9 mouse cellular contexts compared by ENCODE assay signal in genomic region chr8:79612965-79613364, GRCm38 (mm10). TPM values are rescaled to one million over a fixed set of nuclear protein-coding genes. Genes with fewer than 3 reads are reported as not detected.
A peak's percentile ranks its signal among the peaks of the same experiment; 100 is the strongest.
DNase-seq lines count a peak whose midpoint lies in the region; ATAC-seq and TF ChIP-seq lines count a peak whose summit lies in the region.
"Had no signal": no experiment of that assay in that cellular context is flagged by ENCODE, and none has a peak within 500 bp of the region (broad histone marks: within the 10 kb centered on the region; RNA-seq: fewer than 3 reads in every experiment).

No protein-coding gene starts in this region.

- no peak overlapping the region for H3K4me2 ChIP-seq in midbrain, embryonic 14.5 days (ENCODE audit: low read length)
- no peak overlapping the region for H3K4me2 ChIP-seq in midbrain, postnatal 0 days (ENCODE audit: low read depth, low read length, poor library complexity, severe bottlenecking)
- no peak overlapping the region for H3K4me2 ChIP-seq in heart, embryonic 11.5 days
- H3K4me2 ChIP-seq: limb, embryonic 12.5 days had no signal

- no peaks in the 10 kb centered on the region for H3K27me3 ChIP-seq in midbrain, embryonic 14.5 days (ENCODE audit: control insufficient read depth, insufficient read depth, low read length)
- H3K27me3 ChIP-seq in midbrain, postnatal 0 days (ENCODE audit: insufficient read depth, low read length) = no peaks in the 10 kb centered on the region
- no peaks in the 10 kb centered on the region for H3K27me3 ChIP-seq in heart, embryonic 11.5 days (ENCODE audit: control insufficient read depth, insufficient read depth, low read length)
- H3K27me3 ChIP-seq: limb, embryonic 12.5 days had no signal

- TF ChIP-seq CTCF in midbrain, postnatal 0 days (IDR thresholded peaks at IDR 0.05) = no peak

- H3K9ac ChIP-seq in midbrain, embryonic 14.5 days (replicated peaks; ENCODE audit: low read length) = no peak overlapping the region
- H3K9ac ChIP-seq in midbrain, postnatal 0 days (replicated peaks; ENCODE audit: low read length, poor library complexity, severe bottlenecking) = no peak overlapping the region
- no peak overlapping the region for H3K9ac ChIP-seq in heart, embryonic 11.5 days (ENCODE audit: low read depth, low read length)
- H3K9ac ChIP-seq: limb, embryonic 12.5 days had no signal

- 31% methylated on average over 5 of the region's 5 CpGs for WGBS in midbrain, embryonic 14.5 days
- WGBS in midbrain, postnatal 0 days = 31% methylated on average over 5 of the region's 5 CpGs
- 21% methylated on average over 5 of the region's 5 CpGs for WGBS in heart, embryonic 11.5 days (ENCODE audit: insufficient replicate concordance)
- WGBS in macrophage (ENCODE audit: missing documents) = 6% methylated on average over 5 of the region's 5 CpGs

- no peaks in the 10 kb centered on the region for H3K4me1 ChIP-seq in midbrain, embryonic 14.5 days (ENCODE audit: control insufficient read depth, insufficient read depth, low read length)
- H3K4me1 ChIP-seq in midbrain, postnatal 0 days (ENCODE audit: insufficient read depth, low read length) = no peaks in the 10 kb centered on the region
- 0 out of 2 replicates have a peak, but pooled peaks cover 8% of the 10 kb centered on the region for H3K4me1 ChIP-seq in heart, embryonic 11.5 days (ENCODE audit: control insufficient read depth, insufficient read depth, low read length)
- H3K4me1 ChIP-seq: hindbrain, embryonic 10.5 days; limb, embryonic 12.5 days had no signal

- H3K36me3 ChIP-seq in midbrain, embryonic 14.5 days (ENCODE audit: control insufficient read depth, insufficient read depth, low read length) = no peaks in the 10 kb centered on the region
- no peaks in the 10 kb centered on the region for H3K36me3 ChIP-seq in midbrain, postnatal 0 days (ENCODE audit: insufficient read depth, low read length)
- H3K36me3 ChIP-seq in heart, embryonic 11.5 days (ENCODE audit: control insufficient read depth, insufficient read depth, low read length) = no peaks in the 10 kb centered on the region
- H3K36me3 ChIP-seq in macrophage (ENCODE audit: inconsistent target) = no peaks in the 10 kb centered on the region
- H3K36me3 ChIP-seq: hindbrain, embryonic 10.5 days; limb, embryonic 12.5 days had no signal

- H3K79me2 ChIP-seq in macrophage (ENCODE audit: inconsistent target) = no peaks in the 10 kb centered on the region

- no peak for ATAC-seq in midbrain, embryonic 14.5 days (ENCODE audit: low FRiP score, low TSS enrichment)
- ATAC-seq in midbrain, postnatal 0 days (ENCODE audit: low FRiP score) = no peak
- peak; percentile 52; the same call in 1 of the 2 replicates for ATAC-seq in heart, embryonic 11.5 days (replicated peaks; ENCODE audit: insufficient number of reproducible peaks, low FRiP score, low TSS enrichment)

- no peaks in the 10 kb centered on the region for H3K9me3 ChIP-seq in midbrain, embryonic 14.5 days (ENCODE audit: control insufficient read depth, low read length)
- H3K9me3 ChIP-seq in midbrain, postnatal 0 days (ENCODE audit: low read length) = no peaks in the 10 kb centered on the region
- no peaks in the 10 kb centered on the region for H3K9me3 ChIP-seq in heart, embryonic 11.5 days (replicated peaks; ENCODE audit: control insufficient read depth, low read length)
- H3K9me3 ChIP-seq: hindbrain, embryonic 10.5 days; limb, embryonic 12.5 days had no signal

- H3K4me3 ChIP-seq in midbrain, embryonic 14.5 days (replicated peaks; ENCODE audit: low read depth, low read length) = no peak overlapping the region
- no peak overlapping the region for H3K4me3 ChIP-seq in midbrain, postnatal 0 days (ENCODE audit: low read depth, low read length)
- no peak overlapping the region for H3K4me3 ChIP-seq in heart, embryonic 11.5 days (ENCODE audit: low read depth, low read length)
- no peak overlapping the region for H3K4me3 ChIP-seq in macrophage (ENCODE audit: inconsistent target)
- H3K4me3 ChIP-seq: hindbrain, embryonic 10.5 days; limb, embryonic 12.5 days had no signal

- DNase-seq in midbrain, embryonic 14.5 days = peak; percentile 12
- DNase-seq in midbrain, postnatal 0 days (ENCODE audit: low spot score) = no peak
- no peak for DNase-seq in adrenal gland, postnatal 25 days
- no peak for DNase-seq in cerebellum, adult 9-11 months
- no peak for DNase-seq in ovary, postnatal 14 days (ENCODE audit: low spot score)

- H3K27ac ChIP-seq in midbrain, embryonic 14.5 days (replicated peaks; ENCODE audit: low read depth, low read length) = no peak overlapping the region
- no peak overlapping the region for H3K27ac ChIP-seq in midbrain, postnatal 0 days (ENCODE audit: low read depth, low read length)
- peak overlapping the region; percentile 0; the same call in 1 of the 2 replicates for H3K27ac ChIP-seq in heart, embryonic 11.5 days (ENCODE audit: low read depth, low read length)
- 0 out of 2 replicates have a peak overlapping the region, but pooled peaks have one; percentile 7 for H3K27ac ChIP-seq in macrophage
- H3K27ac ChIP-seq: hindbrain, embryonic 10.5 days; limb, embryonic 12.5 days had no signal

RNA-seq across cellular contexts. Expression of gene Otud4, which starts 26.5 kb away (rescaled TPM):
- 15.4 and 18.2 TPM in 2 replicates for polyA plus RNA-seq in midbrain, embryonic 14.5 days (2014; fragmentation: Nextera tagmentation; extraction: Ambion mirVana)
- 24.3 and 35.3 TPM in 2 replicates for total RNA-seq in midbrain, postnatal 0 days (2014; rRNA removed)
- polyA plus RNA-seq in midbrain, postnatal 0 days (2015; fragmentation: Nextera tagmentation; extraction: Ambion mirVana) = 5.5 and 6.4 TPM in 2 replicates
- polyA plus RNA-seq in heart, embryonic 11.5 days (2014; fragmentation: Nextera tagmentation; extraction: Ambion mirVana) = 26.5 and 27.0 TPM in 2 replicates
- total RNA-seq in macrophage (2018; cell fraction: chromatin; rRNA removed) = 100 to 1,000 TPM in 18 of 26 experiments, 10 to 100 TPM in 8; 68.9 to 162 (median 111) TPM
- total RNA-seq in macrophage (2018; cell fraction: cytosol; rRNA removed) = 10 to 100 TPM; 22.3 to 31.8 (median 26.3) TPM
- total RNA-seq in macrophage (2018; cell fraction: nucleus; rRNA removed) = 100 to 1,000 TPM in 1 of 26 experiments, 10 to 100 TPM in 25; 38.3 to 103 (median 64.4) TPM
- polyA plus RNA-seq in macrophage (2018) = 13.5 to 20.8 TPM (median 15.9 TPM) in 3 replicates
- total RNA-seq in adrenal gland, postnatal 25 days (2021) = 51.5 and 60.6 TPM in 2 replicates

Comparison
In these comparisons a context has a peak if more than half of its experiments do, and no peak if none do; other contexts are left out.
1. H3K27ac ChIP-seq: peak in heart, embryonic 11.5 days (single experiment) and macrophage (single experiment); none in midbrain, embryonic 14.5 days (single experiment) and midbrain, postnatal 0 days (single experiment).